Mouse (Mus musculus) c-Kit-positive CD71-negative TER-119-negative erythroid progenitor cells, embryonic 14.5 days (primary cell): ENCODE data around the gene Pmf1.
"Not testable (repeated sequence)": the region's sequence is repeated elsewhere in the genome, so short reads cannot be mapped to it uniquely, and the experiment has no call there.

Source experiments
- DNase-seq: peaks from one replicate; pipeline ENCODE4 v3.0.0-alpha.2; 2013; ENCODE audit warnings: low read depth

The Pmf1 gene

DNA sequence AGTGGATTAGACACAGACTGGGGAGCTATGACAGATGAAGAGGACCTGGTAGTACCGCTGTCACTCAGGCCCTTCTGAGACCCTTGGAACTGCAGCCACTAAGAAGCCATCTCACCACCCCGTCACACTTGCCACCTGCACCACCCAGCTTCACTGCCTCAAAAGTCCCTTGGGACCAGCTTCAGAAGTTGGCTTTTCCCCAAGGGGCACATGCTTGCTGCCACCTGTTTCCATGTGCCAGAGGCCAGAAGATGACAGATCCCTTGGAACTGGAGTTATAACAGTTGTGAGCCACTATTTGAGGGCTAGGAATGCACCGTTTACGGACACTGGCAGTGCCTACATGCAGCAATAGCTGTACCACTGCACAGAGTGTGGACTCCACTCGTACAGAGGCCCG, 14.8 kb downstream of the Pmf1 start:
- DNase-seq: no peak

DNA sequence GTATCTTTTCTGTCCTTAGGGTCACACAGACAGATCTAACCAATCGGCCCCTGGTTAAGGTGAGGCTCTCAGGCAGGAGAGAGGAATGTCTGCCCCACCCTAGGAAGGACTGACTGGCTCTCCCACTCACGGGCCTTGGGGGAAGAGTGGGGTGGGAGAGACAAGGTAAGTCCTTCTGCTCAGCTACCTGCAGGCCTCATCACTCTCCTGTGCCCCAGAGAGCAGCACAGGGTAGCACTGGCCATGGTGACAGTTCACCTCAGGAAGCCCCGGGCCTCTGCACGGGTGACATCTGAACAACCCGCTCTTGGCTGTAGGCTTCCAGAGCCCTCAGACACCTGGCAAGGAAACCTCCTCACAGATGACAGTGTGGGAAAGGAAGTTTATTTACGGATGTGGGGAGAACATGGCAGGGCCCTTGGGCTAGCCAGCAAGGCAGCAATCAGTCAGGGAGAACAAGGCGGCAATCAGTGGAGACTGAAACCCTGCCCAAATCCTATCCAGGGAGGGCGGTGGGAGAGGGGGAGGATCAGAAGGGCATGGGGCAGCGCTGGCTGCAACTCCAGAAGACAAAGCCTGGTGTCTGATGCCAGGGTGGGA, 16.3 kb downstream of the Pmf1 start:
- no peak for DNase-seq

DNA sequence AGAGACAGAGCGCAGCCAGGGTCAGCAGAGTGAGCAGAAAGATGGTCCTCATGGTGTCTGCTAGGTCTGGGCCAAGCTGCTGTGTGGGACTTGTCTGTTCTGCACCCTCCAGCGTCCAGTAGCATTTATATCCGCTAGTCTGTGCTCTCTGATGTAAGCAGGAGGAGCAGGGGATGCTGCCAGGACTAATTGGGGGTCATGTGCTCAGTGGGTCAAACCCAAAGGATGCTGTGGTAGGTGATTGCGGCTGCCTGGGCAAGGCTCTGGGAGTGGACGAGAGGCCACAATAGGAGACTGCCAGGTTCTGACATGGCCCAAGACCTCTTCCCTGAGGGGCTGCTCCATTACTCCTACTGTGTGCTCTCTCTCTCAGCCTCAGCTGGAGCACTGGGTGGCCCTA, 25.8 kb downstream of the Pmf1 start, which contains the start of gene Bglap:
Gene Bglap (minus strand): TSS at position 101 of the 400 bp plus-strand sequence.
- no peak for DNase-seq

DNA sequence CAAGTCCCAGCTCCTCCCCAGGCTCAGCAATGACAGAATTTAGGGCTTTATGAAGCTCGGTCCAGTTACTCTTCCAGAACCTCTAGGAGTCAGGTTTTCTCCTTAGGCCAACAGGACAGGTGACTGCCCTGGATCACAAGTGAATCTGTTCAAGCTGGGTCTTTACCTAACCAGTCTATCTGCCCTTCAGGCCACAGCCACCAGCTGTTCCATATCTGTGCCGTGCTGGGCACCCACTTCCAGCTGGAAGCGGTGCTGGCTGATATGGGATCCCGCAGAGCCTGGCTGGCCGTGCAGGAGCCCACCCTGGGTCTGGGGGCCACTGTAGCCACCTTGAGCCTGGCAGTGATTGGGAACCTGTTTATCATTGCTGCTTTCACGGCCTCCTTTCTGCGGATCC, 27.7 kb downstream of the Pmf1 start:
- not testable (repeated sequence) for DNase-seq

DNA sequence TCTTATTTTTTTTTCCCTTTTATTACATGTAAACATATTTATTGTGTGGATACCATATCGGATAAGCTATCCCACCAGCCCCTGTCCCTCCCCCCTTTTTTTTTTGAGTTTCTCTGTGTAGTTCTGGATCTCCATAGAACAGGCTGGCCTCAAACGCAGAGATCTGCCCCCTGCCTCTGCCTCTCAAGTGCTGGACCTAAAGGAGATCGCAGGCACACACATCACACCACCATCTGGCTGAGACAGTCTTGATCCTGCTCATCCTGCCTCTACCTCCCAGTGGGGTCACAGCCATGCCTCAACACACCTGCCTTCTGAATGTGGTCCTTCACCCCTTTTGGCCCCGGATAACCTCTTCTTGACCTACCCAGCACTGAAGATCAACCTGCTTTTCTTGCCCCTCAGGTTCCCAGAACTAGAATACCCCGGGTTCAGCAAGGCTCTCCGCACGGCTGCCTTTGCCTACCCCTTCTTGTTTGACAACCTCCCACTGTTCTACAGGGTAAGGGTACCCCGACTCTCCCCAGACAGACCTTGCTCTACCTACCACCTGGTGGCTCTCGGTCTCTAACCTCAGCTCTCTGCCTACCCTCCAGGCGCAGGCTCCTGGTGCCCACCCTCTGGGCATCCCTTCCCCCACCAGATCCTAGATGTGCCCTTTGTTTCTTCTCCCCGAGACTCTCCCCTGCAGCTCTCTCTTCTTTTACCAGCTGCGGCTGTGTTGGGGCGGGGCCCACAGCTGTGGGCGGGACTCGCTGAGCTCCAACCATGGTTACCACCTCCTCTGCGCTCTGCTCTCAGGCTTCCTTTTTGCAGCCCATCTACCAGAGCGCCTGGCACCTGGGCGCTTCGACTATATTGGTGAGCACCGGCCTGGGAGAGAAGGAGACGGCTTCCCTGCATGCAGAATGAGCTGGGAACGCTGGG, 28.5 kb downstream of the Pmf1 start:
- not testable (repeated sequence) for DNase-seq

DNA sequence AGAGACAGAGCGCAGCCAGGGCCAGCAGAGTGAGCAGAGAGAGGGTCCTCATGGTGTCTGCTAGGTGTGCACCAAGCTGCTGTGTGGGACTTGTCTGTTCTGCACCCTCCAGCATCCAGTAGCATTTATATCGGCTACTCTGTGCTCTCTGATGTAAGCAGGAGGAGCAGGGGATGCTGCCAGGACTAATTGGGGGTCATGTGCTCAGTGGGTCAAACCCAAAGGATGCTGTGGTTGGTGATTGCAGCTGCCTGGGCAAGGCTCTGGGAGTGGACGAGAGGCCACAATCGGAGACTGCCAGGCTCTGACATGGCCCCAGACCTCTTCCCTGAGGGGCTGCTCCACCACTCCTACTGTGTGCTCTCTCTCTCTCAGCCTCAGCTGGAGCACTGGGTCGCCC, 31.5 kb downstream of the Pmf1 start, which contains the start of gene Bglap2:
Gene Bglap2 (minus strand): TSS at position 101 of the 400 bp plus-strand sequence.
- DNase-seq: not testable (repeated sequence)

DNA sequence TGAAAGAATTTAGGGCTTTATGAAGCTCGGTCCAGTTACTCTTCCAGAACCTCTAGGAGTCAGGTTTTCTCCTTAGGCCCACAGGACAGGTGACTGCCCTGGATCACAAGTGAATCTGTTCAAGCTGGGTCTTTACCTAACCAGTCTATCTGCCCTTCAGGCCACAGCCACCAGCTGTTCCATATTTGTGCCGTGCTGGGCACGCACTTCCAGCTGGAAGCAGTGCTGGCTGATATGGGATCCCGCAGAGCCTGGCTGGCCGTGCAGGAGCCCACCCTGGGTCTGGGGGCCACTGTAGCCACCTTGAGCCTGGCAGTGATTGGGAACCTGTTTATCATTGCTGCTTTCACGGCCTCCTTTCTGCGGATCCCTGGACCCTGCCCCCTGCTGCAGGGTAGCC, 33.5 kb downstream of the Pmf1 start:
- DNase-seq: not testable (repeated sequence)

DNA sequence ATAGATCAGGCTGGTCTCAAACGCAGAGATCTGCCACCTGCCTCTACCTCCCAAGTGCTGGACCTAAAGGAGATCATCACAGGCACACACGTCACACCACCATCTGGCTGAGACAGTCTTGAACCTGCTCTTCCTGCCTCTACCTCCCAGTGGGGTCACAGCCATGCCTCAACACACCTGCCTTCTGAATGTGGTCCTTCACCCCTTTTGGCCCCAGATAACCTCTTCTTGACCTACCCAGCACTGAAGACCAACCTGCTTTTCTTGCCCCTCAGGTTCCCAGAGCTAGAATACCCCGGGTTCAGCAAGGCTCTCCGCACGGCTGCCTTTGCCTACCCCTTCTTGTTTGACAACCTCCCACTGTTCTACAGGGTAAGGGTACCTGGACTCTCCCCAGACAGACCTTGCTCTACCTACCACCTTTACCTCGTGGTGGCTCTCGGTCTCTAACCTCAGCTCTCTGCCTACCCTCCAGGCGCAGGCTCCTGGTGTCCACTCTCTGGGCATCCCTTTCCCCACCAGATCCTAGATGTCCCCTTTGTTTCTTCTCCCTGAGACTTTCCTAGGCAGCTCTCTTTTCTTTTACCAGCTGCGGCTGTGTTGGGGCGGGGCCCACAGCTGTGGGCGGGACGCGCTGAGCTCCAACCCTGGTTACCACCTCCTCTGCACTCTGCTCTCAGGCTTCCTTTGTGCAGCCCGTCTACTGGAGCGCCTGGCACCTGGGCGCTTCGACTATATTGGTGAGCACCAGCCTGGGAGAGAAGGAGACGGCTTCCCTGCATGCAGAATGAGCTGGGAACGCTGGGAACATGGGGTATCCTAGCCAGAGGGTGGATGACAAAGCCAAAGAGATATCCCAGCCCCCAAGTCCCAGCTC, 34.1 kb downstream of the Pmf1 start:
- DNase-seq: not testable (repeated sequence)

DNA sequence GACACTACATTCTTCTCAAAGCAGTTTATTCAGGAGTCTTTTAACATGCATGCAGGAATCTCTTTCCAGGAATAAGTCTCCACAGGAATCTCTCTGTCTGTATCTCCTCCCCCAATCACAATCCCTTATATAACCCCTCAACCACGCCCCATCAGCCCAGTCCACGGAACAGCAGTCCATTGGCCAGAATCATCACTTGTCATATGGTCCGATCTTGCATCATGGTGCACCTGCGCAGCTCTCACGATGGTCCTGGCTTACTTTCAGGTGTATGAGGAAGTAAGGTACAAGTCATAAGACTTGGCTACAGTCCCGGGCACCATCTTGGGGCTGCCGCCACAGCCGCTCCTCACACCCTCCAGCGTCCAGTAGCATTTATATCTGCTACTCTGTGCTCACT, 37.5 kb downstream of the Pmf1 start, which contains the start of gene Bglap3:
Gene Bglap3 (minus strand): TSS at position 101 of the 400 bp plus-strand sequence.
- DNase-seq: not testable (repeated sequence)

DNA sequence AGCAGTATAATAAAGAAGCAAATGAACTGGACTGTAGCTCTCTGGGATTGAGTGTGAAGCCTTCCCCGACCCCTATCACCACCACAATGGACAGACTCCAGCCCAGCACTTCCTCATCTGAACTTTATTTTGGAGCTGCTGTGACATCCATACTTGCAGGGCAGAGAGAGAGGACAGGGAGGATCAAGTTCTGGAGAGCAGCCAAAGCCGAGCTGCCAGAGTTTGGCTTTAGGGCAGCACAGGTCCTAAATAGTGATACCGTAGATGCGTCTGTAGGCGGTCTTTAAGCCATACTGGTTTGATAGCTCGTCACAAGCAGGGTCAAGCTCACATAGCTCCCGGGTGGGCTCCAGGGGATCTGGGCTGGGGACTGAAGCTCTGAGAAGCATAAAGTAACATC, 41.6 kb downstream of the Pmf1 start:
- not testable (repeated sequence) for DNase-seq

DNA sequence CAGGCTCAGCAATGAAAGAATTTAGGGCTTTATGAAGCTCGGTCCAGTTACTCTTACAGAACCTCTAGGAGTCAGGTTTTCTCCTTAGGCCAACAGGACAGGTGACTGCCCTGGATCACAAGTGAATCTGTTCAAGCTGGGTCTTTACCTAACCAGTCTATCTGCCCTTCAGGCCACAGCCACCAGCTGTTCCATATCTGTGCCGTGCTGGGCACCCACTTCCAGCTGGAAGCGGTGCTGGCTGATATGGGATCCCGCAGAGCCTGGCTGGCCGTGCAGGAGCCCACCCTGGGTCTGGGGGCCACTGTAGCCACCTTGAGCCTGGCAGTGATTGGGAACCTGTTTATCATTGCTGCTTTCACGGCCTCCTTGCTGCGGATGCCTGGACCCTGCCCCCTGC, 42.6 kb downstream of the Pmf1 start:
- DNase-seq: not testable (repeated sequence)

DNA sequence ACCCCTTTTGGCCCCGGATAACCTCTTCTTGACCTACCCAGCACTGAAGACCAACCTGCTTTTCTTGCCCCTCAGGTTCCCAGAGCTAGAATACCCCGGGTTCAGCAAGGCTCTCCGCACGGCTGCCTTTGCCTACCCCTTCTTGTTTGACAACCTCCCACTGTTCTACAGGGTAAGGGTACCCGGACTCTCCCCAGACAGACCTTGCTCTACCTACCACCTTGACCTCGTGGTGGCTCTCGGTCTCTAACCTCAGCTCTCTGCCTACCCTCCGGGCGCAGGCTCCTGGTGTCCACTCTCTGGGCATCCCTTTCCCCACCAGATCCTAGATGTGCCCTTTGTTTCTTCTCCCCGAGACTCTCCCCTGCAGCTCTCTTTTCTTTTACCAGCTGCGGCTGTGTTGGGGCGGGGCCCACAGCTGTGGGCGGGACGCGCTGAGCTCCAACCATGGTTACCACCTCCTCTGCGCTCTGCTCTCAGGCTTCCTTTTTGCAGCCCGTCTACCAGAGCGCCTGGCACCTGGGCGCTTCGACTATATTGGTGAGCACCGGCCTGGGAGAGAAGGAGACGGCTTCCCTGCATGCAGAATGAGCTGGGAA, 43.2 kb downstream of the Pmf1 start:
- DNase-seq: not testable (repeated sequence)

DNA sequence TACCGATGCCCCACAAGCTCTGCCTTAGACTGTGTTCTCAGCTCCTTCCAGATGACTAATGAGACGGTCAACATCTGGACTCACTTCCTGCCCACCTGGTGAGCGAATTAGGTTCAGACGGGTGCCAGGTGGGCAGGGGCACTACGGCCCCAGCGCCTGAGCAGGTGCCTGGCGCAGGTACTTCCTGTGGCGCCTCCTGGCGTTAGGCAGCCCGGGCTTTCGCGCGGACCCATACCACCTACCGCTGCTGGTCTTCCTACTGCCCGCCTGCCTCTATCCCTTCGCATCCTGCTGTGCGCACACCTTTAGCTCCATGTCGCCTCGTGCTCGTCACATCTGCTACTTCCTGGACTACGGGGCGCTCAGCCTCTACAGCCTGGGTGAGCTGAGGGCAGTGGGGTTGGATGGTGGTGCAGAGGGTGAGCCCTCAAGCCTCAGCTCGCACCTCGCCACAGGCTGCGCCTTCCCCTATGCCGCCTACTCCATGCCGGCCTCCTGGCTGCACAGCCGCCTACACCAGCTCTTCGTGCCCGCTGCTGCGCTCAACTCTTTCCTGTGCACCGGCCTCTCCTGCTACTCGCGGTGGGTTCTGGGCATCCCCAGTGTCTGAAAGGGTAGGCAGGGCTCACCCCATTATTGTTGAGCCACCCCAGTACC, 44.3 kb downstream of the Pmf1 start:
- no peak for DNase-seq

DNA sequence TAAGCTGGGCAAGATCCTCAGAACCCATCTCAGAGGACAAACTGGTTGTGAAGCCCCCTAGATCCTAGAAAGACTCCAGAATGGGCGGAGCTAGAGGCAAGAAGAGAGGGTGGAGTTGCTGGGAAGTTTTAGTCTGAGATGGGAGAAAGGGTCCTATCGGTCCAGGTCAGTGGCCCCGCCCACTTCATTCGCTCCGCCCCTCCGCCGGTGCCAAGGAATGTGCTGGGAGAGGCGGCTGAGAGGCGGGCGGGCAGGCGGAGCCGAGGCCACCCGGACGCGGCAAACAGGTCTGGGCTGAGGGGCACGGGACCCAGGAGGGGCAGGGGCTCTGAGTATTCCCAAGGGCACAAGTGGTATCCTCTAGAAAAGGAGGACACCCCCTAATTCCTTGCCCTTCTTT, 45.8 kb downstream of the Pmf1 start, which contains the start of gene Paqr6:
Gene Paqr6 (plus strand): TSS at position 248 of the 400 bp plus-strand sequence.
- no peak for DNase-seq

DNA sequence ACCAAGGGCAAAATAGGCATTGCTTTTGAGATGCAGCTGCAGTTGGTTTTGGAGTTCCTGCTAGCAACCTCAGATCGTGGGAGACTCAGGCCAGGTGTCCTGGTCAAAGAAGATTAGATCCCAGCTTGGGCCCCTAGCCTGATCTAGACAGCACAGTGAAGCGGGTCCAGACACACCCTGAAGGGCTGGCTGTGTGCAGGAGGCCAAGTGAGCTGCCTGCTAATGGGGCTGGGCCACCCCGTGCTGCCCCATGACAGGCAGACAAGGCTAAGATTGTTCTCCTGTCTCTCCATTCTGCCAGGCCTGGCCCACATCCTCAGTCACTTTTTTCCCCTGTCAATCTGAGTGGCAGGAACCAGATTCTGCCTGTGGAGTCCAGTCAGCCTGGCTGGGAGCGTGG, 46.4 kb downstream of the Pmf1 start:
- no peak for DNase-seq

DNA sequence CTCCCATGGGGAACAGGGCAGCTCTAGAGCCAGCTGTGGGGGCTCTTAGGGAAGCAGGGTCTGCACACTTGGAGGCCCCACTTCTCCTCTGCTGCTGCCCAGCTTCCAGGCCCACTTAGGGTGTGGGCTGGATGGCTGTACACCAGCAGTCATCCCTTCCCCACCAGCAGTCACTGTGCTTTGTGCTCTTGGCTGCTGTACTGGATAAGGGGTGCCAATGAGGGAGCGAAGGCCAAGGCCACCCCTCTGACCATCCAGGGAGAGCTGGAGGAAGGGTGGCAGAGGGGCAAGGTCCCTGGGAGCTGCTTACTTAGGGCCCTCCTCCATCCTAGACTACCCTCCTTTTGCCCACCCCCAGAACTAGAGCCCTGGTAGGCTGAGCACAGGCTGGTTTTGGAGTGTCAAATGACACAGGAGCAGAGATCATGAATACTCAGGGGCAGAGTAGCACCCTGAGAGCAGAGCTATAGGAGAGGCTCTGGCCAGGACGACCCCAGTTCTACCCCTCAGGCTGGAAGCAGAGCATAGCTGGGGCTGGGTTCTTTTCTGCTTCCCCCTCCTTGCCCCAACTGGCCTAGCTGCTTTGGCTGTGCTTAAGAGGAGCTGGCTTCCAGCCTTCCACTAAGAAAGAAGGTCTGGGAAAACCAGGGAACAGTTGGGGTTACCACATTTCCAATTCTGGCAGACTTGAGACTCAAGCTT, 48.4 kb downstream of the Pmf1 start:
- DNase-seq: no peak

DNA sequence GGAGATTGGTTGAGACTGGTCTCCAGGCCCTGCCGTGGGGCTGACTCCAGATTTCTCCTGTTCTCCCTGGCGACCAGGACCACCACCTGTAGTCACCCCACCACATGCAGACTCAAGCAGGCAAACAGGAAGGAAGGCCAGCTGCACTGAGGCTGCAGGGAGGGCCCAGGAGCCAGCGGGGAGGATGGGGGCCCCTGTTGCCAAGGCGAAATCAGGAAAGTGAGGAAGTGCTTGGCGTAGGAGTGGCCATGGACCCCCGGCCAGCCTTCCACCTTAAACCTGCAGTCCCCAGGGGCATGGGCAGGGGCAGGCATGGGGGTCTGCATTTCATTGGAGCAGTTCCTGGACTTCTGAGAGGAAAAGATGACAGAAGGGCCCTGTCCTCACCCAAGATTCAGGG, 49.0 kb downstream of the Pmf1 start:
- DNase-seq: no peak

DNA sequence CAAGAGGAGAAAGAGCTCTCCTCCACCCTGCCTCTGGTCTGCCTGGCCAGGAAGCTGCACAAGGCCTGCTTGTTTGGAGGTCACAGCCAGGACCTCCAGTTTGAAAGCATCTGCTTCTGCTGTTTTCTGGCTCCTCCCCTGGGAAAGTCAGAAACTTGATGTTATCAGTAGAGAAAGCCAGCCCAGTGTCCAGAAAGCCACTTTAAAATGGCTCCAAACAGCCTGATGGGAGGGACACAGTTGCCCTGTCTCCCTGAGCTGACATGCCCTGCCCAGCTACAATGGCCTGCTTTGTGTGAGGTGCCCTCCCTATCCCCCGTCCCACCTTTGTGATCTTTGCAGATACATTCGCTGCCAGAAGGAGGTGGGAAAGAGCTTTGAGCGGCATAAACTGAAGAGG, 50.1 kb downstream of the Pmf1 start:
- DNase-seq: no peak

DNA sequence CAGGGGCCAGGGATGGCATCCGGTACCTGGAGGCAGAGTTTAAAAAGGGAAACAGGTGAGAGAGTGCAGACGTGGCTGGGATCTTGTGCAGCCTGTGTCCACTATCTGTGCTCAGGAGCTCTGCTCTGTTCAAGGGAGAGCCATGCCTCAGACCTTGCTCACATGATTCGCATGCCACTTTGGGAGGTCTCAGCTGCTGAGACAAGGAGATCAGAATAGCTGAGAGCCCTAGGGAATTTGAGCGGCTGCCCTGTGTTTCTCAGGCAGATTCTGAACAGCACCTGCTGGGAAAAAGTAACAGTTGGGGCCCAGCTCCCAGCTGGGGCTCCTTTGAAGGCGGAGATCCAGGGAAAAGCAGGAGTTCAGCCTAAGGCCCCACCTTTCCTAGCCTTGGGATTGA, 50.5 kb downstream of the Pmf1 start:
- DNase-seq: no peak

DNA sequence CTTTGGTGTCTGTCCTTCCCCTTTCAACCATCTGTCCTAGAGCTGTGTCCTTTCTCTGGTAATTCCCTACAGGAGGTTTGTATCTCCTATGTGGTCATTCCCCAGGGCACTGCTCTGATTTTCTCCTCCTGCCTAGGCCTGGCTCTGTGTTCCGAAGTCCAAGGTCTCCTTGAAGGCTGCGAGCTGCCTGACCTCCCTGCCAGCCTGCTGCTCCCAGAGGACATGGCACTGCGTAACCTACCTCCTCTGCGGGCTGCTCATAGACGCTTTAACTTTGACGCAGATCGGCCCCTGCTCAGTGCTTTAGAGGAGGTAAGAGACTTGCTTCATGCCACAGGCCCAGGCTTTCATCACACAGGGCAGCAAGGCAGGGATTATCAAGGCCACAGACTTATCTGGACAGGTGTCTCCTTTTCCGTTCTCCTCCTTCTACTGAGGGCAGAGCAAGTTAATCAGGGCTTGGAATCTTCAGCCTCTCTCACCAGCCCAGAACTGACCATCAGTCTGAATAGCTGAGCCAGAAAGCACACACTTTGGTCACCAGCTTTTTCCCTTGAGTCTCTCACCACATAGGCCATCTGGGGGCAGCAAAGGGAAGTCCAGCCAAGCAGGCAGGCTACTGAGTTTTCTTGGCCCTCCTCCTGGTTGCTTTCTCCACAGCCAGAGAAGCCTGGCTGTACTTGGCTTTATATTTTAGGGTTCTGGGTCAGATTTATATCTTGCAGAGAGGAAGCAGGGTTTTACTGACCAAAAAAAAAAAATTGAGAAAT, 55.5 kb downstream of the Pmf1 start:
- no peak for DNase-seq
